Mouse (Mus musculus) liver, adult 2 months (tissue): ENCODE results near the gene Adam15.

Experiments used
- CTCF ChIP-seq: fragments of 200-500 bp; IDR thresholded peaks from 2 replicates; pipeline ENCODE4 v1.5.1; 2011; ENCODE audit warnings: low read depth, low read length, control low read depth
- POLR2A ChIP-seq: fragments of 200-500 bp; IDR thresholded peaks from 2 replicates; pipeline ENCODE4 v1.6.1; 2011; ENCODE audit warnings: low read length, control low read depth; ENCODE audit not compliant: insufficient read depth; ENCODE audit errors: extremely low read depth

- TF ChIP-seq CTCF (no peak), POLR2A (no peak)
Measured at GRCm38 (mm10) chr3:89318316-89318715, 31.5 kb downstream of the Adam15 start.
